Comparison of ENCODE assay signal across 39 mouse cellular contexts in genomic region chr2:130383895-130384294, GRCm38 (mm10). TPM values are rescaled to one million over a fixed set of nuclear protein-coding genes. Genes with fewer than 3 reads are reported as not detected.
DNase-seq lines count a peak whose midpoint lies in the region; ATAC-seq and TF ChIP-seq lines count a peak whose summit lies in the region.
"Had no signal": no experiment of that assay in that cellular context is flagged by ENCODE, and none has a peak within 500 bp of the region (broad histone marks: within the 10 kb centered on the region; RNA-seq: fewer than 3 reads in every experiment).

No protein-coding gene starts in this region.

- H3K27ac ChIP-seq in lung, embryonic 14.5 days (ENCODE audit: low read depth): no peak overlapping the region
- H3K27ac ChIP-seq: heart, adult 2 months; heart, embryonic 13.5 days; hindbrain, embryonic 15.5 days; limb, embryonic 10.5 days; limb, embryonic 15.5 days; liver, embryonic 13.5 days had no signal

- no peak overlapping the region for H3K9ac ChIP-seq in lung, embryonic 14.5 days
- H3K9ac ChIP-seq: heart, embryonic 13.5 days; hindbrain, embryonic 15.5 days; limb, embryonic 15.5 days; liver, embryonic 13.5 days had no signal

- ATAC-seq in lung, embryonic 14.5 days (ENCODE audit: insufficient read depth): no peak; the same call in 1 of the 2 replicates
- ATAC-seq: forebrain, embryonic 14.5 days had no signal

- no peak overlapping the region for H3K4me2 ChIP-seq in lung, embryonic 14.5 days
- H3K4me2 ChIP-seq: heart, embryonic 13.5 days; hindbrain, embryonic 15.5 days; limb, embryonic 15.5 days; liver, embryonic 13.5 days had no signal

- no peak overlapping the region for H3K4me3 ChIP-seq in lung, embryonic 14.5 days (ENCODE audit: low read depth, low read length)
- H3K4me3 ChIP-seq: heart, adult 2 months; heart, embryonic 13.5 days; hindbrain, embryonic 15.5 days; limb, embryonic 10.5 days; limb, embryonic 15.5 days; liver, embryonic 13.5 days had no signal

- TF ChIP-seq CTCF in lung, embryonic 14.5 days (IDR thresholded peaks at IDR 0.05; ENCODE audit: low read depth): no peak

- 70% methylated on average over 6 of the region's 6 CpGs for WGBS in lung, embryonic 14.5 days

- H3K27me3 ChIP-seq in lung, embryonic 14.5 days (ENCODE audit: insufficient read depth, low read length): no peaks in the 10 kb centered on the region
- H3K27me3 ChIP-seq: hindbrain, embryonic 15.5 days; limb, embryonic 15.5 days had no signal

- DNase-seq in lung, embryonic 14.5 days: peak; percentile 21
- DNase-seq in lung, postnatal 25 days (ENCODE audit: low spot score): no peak
- peak; percentile 10 for DNase-seq in brain, adult 2 months (ENCODE audit: low read depth, low spot score)
- peak; percentile 26 for DNase-seq in forelimb bud, embryonic 11.5 days (ENCODE audit: low read depth, low spot score)
- peak; percentile 61 for DNase-seq in thymus, postnatal 14 days
- no peak for DNase-seq in spleen, postnatal 36 days (ENCODE audit: low spot score in 2 of 2)
- DNase-seq in gastrocnemius, adult 8-10 months (ENCODE audit: low spot score in 2 of 2): no peak
- DNase-seq: adrenal gland, postnatal 25 days; B cell, adult 2 months; cerebellum, adult 2 months; cerebellum, postnatal 14 days; gastrocnemius, postnatal 36 days; heart, adult 2 months; heart, postnatal 10 days; kidney, adult 18-20 months; kidney, postnatal 14 days; layer of hippocampus, adult 9-11 months; liver, embryonic 13.5 days; lung, adult 18-20 months; lung, postnatal 36 days had no signal

- H3K9me3 ChIP-seq in lung, embryonic 14.5 days (ENCODE audit: low read depth, low read length): no peaks in the 10 kb centered on the region
- H3K9me3 ChIP-seq: heart, embryonic 13.5 days; hindbrain, embryonic 15.5 days; limb, embryonic 10.5 days; limb, embryonic 15.5 days; liver, embryonic 13.5 days had no signal

- no peaks in the 10 kb centered on the region for H3K4me1 ChIP-seq in lung, embryonic 14.5 days (ENCODE audit: insufficient read depth)
- H3K4me1 ChIP-seq: heart, embryonic 13.5 days; hindbrain, embryonic 15.5 days; limb, embryonic 15.5 days; liver, embryonic 13.5 days had no signal

- H3K36me3 ChIP-seq in lung, embryonic 14.5 days (ENCODE audit: insufficient read depth): no peaks in the 10 kb centered on the region
- H3K36me3 ChIP-seq: hindbrain, embryonic 15.5 days; limb, embryonic 10.5 days; limb, embryonic 15.5 days; liver, embryonic 13.5 days had no signal

RNA-seq across cellular contexts. Expression of gene Cpxm1, which starts 13.5 kb away (rescaled TPM):
- polyA plus RNA-seq in lung, embryonic 14.5 days (2014; fragmentation: Nextera tagmentation; extraction: Ambion mirVana): 49.1 and 59.0 TPM in 2 replicates
- total RNA-seq in gastrocnemius, adult 8-10 months (2022): 1 to 10 TPM; 1.1 to 2.7 (median 2.4) TPM

RNA-seq across cellular contexts. Expression of gene Gm28372, which starts 21.1 kb away (rescaled TPM):
- not detected in 2 replicates for polyA plus RNA-seq in lung, embryonic 14.5 days (2014; fragmentation: Nextera tagmentation; extraction: Ambion mirVana)
- not detected for total RNA-seq in gastrocnemius, adult 8-10 months (2022)
- total RNA-seq: adrenal gland, adult 18-20 months; adrenal gland, postnatal 25 days; gastrocnemius, adult 18-20 months; gastrocnemius, postnatal 36 days; heart, adult 2 months; heart, postnatal 10 days; hematopoietic stem cell, adult 5-6 weeks; left cerebral cortex, postnatal 10 days; megakaryocyte-erythroid progenitor cell, adult 5-6 weeks; monocyte, adult 5-6 weeks had no signal
- polyA plus RNA-seq: brain, embryonic 14.5 days; cerebellum, adult 2 months; cortical plate, adult 2 months; embryonic facial prominence, embryonic 11.5 days; forebrain, embryonic 14.5 days; frontal cortex, adult 2 months; heart, adult 2 months; heart, embryonic 13.5 days; intestine, embryonic 14.5 days; limb, embryonic 10.5 days; limb, embryonic 15.5 days; liver, embryonic 13.5 days; stomach, embryonic 14.5 days; urinary bladder, adult 2 months had no signal

RNA-seq across cellular contexts. Expression of gene 1700020A23Rik, which starts 21.2 kb away (rescaled TPM):
- polyA plus RNA-seq in lung, embryonic 14.5 days (2014; fragmentation: Nextera tagmentation; extraction: Ambion mirVana): not detected in 2 replicates
- not detected for total RNA-seq in gastrocnemius, adult 8-10 months (2022)
- total RNA-seq: adrenal gland, adult 18-20 months; adrenal gland, postnatal 25 days; gastrocnemius, adult 18-20 months; gastrocnemius, postnatal 36 days; heart, adult 2 months; heart, postnatal 10 days; hematopoietic stem cell, adult 5-6 weeks; left cerebral cortex, postnatal 10 days; megakaryocyte-erythroid progenitor cell, adult 5-6 weeks; monocyte, adult 5-6 weeks had no signal
- polyA plus RNA-seq: brain, embryonic 14.5 days; cerebellum, adult 2 months; cortical plate, adult 2 months; embryonic facial prominence, embryonic 11.5 days; forebrain, embryonic 14.5 days; frontal cortex, adult 2 months; heart, adult 2 months; heart, embryonic 13.5 days; intestine, embryonic 14.5 days; limb, embryonic 10.5 days; limb, embryonic 15.5 days; liver, embryonic 13.5 days; stomach, embryonic 14.5 days; urinary bladder, adult 2 months had no signal

RNA-seq across cellular contexts. Expression of gene Tmem239, which starts 22.4 kb away (rescaled TPM):
- polyA plus RNA-seq in lung, embryonic 14.5 days (2014; fragmentation: Nextera tagmentation; extraction: Ambion mirVana): not detected in 2 replicates
- total RNA-seq in gastrocnemius, adult 8-10 months (2022): not detected
- total RNA-seq: adrenal gland, adult 18-20 months; adrenal gland, postnatal 25 days; gastrocnemius, adult 18-20 months; gastrocnemius, postnatal 36 days; heart, adult 2 months; heart, postnatal 10 days; hematopoietic stem cell, adult 5-6 weeks; left cerebral cortex, postnatal 10 days; megakaryocyte-erythroid progenitor cell, adult 5-6 weeks; monocyte, adult 5-6 weeks had no signal
- polyA plus RNA-seq: brain, embryonic 14.5 days; cerebellum, adult 2 months; cortical plate, adult 2 months; embryonic facial prominence, embryonic 11.5 days; forebrain, embryonic 14.5 days; frontal cortex, adult 2 months; heart, adult 2 months; intestine, embryonic 14.5 days; limb, embryonic 10.5 days; liver, embryonic 13.5 days; neural tube, embryonic 14.5 days; stomach, embryonic 14.5 days; urinary bladder, adult 2 months had no signal

RNA-seq across cellular contexts. Expression of gene Vps16, which starts 40.2 kb away (rescaled TPM):
- polyA plus RNA-seq in lung, embryonic 14.5 days (2014; fragmentation: Nextera tagmentation; extraction: Ambion mirVana): 63.3 and 66.0 TPM in 2 replicates
- total RNA-seq in gastrocnemius, adult 8-10 months (2022): 10 to 100 TPM; 13.2 to 20.5 (median 18.2) TPM

Comparison
In these comparisons a context has a peak if more than half of its experiments do, and no peak if none do; other contexts are left out.
1. DNase-seq: peak in lung, embryonic 14.5 days (single experiment), brain, adult 2 months (single experiment), forelimb bud, embryonic 11.5 days (single experiment) and thymus, postnatal 14 days (single experiment); none in lung, postnatal 25 days (single experiment), spleen, postnatal 36 days (0 of 2) and gastrocnemius, adult 8-10 months (0 of 2).